Mouse (Mus musculus): ENCODE results near the gene Acsm2. TPM values are rescaled to one million over a fixed set of nuclear protein-coding genes. Genes with fewer than 3 reads are reported as not detected.
"Not testable (repeated sequence)": the region's sequence is repeated elsewhere in the genome, so short reads cannot be mapped to it uniquely, and the experiment has no call there.

Acsm2 gene
- polyA plus RNA-seq, 1 experiment from 2014 or later, result not detected

DNA sequence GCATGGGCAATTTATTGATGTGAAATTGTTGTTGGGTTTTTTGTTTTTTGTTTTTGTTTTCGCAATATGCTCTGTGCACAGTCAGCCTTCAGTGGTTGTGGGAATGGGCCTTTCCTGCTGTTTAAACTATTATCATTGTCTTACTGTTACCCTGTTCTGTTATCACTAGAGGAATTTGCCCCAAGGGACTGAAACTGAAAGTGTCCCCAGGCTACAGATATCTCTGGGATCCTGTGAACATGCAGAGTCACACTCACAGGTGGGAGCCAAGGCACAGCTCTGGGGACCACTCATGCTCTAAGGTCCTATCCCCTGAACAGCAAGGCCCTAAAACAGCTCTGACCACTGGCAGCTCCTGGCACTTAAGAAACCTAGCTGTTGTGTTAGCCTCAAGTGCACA lies 27.0 kb upstream of the Acsm2 start:
- Histone ChIP-seq H3K9me3 (replicated peaks) (no peaks in the 10 kb centered on the region), H3K27ac (no peak overlapping the region), H3K36me3 (no peaks in the 10 kb centered on the region), H3K4me1 (replicated peaks) (0 out of 2 replicates have a peak, but pooled peaks cover 2% of the 10 kb centered on the region), H3K9ac (no peak overlapping the region), H3K4me3 (replicated peaks) (no peak overlapping the region), H3K27me3 (no peaks in the 10 kb centered on the region), H3K4me2 (no peak overlapping the region)
- DNase-seq, result no peak
- WGBS (ENCODE audit: insufficient replicate concordance), result 86% methylated on average over 1 of the region's 1 CpGs
- no peak for ATAC-seq (ENCODE audit: low read depth)

DNA sequence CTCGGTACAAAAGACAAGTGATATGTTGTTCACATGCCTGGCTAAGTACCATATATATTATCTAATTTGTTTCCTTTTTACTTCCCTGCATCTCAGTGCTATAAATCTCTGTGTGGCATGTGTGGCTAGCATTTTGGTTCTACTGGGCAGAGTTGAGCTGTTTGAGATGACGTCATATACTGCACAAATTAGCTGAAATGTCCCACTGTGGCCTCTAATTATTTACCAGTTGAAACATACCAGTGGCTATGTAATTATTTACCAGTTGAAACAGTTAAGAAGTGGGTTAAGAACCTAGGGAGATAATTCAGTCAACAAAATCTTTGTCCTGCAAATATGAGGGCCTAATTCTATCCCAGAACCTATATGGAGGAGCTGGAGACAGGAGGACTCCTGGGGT lies 26.6 kb upstream of the Acsm2 start:
- H3K27ac ChIP-seq, result no peak overlapping the region
- H3K27me3 ChIP-seq, result no peaks in the 10 kb centered on the region
- H3K9ac ChIP-seq, result no peak overlapping the region
- H3K36me3 ChIP-seq, result no peaks in the 10 kb centered on the region
- ATAC-seq (ENCODE audit: low read depth) (no peak), DNase-seq (no peak)
- H3K4me2 ChIP-seq, result no peak overlapping the region
- no peaks in the 10 kb centered on the region for H3K9me3 ChIP-seq (replicated peaks)
- 0 out of 2 replicates have a peak, but pooled peaks cover 2% of the 10 kb centered on the region for H3K4me1 ChIP-seq (replicated peaks)
- no peak overlapping the region for H3K4me3 ChIP-seq (replicated peaks)
- 62% methylated on average over 2 of the region's 2 CpGs for WGBS (ENCODE audit: insufficient replicate concordance)

DNA sequence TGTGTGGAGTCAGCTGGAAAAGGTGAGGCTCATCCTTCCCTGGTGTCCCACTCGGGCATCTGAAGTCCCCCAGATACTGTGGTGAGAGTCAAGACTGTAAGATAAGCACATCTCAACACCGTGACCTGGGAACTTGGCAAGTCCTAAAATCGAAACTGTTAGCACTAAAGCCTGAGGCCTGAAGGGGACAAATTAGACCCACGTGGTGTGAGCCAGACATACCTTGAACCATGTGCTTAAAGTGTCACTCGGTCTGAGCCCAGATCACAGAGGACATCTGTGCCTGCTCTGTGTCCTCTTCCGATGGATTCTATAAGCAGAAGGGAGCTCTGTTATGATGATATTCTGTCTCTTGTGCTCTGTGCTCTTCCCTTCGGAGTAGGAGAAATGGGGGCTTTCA lies 25.5 kb upstream of the Acsm2 start:
- no peak overlapping the region for H3K9ac ChIP-seq
- H3K27ac ChIP-seq, result no peak overlapping the region
- H3K4me1 ChIP-seq (replicated peaks), result 0 out of 2 replicates have a peak, but pooled peaks cover 2% of the 10 kb centered on the region
- ATAC-seq (ENCODE audit: low read depth), result no peak
- no peaks in the 10 kb centered on the region for H3K9me3 ChIP-seq (replicated peaks)
- no peak overlapping the region for H3K4me3 ChIP-seq (replicated peaks)
- no peak for DNase-seq
- H3K27me3 ChIP-seq, result no peaks in the 10 kb centered on the region
- no peak overlapping the region for H3K4me2 ChIP-seq
- no peaks in the 10 kb centered on the region for H3K36me3 ChIP-seq
- WGBS (ENCODE audit: insufficient replicate concordance), result 53% methylated on average over 7 of the region's 7 CpGs

DNA sequence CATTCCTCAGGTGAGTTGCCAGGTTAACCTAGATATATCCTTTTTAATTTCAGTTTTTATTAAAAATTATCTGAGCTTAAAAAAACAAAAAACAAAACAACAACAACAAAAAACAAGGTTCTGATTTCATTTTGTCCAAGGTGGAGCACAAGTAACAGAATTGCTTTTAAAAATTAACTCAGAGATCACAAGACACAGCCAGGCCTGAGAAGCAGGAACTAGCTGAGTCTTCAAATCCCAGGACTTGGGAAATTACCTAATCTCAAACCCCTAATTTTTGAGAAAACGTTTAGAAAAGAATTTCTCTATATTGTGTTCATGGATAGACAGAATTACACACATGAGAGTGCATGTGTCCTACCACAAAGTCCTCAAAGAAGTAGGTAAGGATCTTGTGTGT lies 21.2 kb upstream of the Acsm2 start:
- Histone ChIP-seq H3K4me3 (replicated peaks) (no peak overlapping the region), H3K27me3 (no peaks in the 10 kb centered on the region), H3K9me3 (replicated peaks) (no peaks in the 10 kb centered on the region), H3K4me1 (replicated peaks) (no peaks in the 10 kb centered on the region), H3K27ac (no peak overlapping the region), H3K4me2 (no peak overlapping the region), H3K9ac (no peak overlapping the region), H3K36me3 (no peaks in the 10 kb centered on the region)
- 30% methylated on average over 1 of the region's 1 CpGs for WGBS (ENCODE audit: insufficient replicate concordance)
- ATAC-seq (ENCODE audit: low read depth) (no peak), DNase-seq (no peak)

DNA sequence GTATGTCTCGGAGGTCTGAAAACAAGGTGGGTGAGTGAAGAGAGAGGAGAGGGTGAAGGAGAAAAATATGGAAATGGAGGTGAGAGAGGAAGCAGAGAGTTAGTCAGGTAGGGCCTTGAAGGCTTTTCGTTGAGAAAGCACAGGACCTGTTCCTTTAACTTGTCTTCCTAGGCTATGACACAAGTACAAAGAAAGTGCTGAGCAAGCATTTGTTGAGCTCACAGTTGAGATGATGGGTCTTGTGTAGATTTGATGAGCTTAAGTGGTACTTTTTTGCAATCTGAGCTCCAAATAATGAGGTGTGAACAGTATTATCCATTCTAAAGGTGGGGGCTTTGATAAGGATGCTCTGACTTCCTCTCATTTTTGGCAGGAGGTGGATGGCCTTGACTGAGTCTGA lies 19.8 kb upstream of the Acsm2 start:
- ATAC-seq (ENCODE audit: low read depth) (no peak), DNase-seq (no peak)
- no peak overlapping the region for H3K9ac ChIP-seq
- H3K4me3 ChIP-seq (replicated peaks), result no peak overlapping the region
- H3K9me3 ChIP-seq (replicated peaks), result no peaks in the 10 kb centered on the region
- 52% methylated on average over 2 of the region's 2 CpGs for WGBS (ENCODE audit: insufficient replicate concordance)
- H3K4me2 ChIP-seq, result no peak overlapping the region
- H3K27ac ChIP-seq, result no peak overlapping the region
- H3K36me3 ChIP-seq, result no peaks in the 10 kb centered on the region
- no peaks in the 10 kb centered on the region for H3K27me3 ChIP-seq
- H3K4me1 ChIP-seq (replicated peaks), result no peaks in the 10 kb centered on the region

DNA sequence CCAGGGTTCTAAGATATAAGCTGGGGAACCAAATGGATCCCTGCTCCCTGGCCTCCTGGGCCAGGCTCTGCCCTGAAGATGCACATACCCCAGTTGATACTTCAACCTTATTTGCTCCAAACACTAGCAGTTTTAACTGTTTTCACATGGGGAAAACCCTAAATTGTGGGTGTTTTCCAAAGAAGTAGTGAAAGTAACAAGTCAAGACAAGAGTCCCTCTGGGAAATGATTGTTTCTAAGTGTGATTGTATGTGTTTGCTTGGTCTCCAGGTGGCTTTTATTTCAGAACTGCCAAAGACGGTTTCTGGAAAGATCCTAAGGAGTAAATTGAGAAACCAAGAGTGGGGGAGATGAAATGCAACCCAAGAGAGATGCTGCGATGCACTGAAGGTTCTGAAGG lies 11.7 kb upstream of the Acsm2 start:
- Histone ChIP-seq H3K4me2 (no peak overlapping the region), H3K9ac (no peak overlapping the region), H3K4me1 (replicated peaks) (no peaks in the 10 kb centered on the region), H3K36me3 (no peaks in the 10 kb centered on the region), H3K27ac (no peak overlapping the region), H3K9me3 (replicated peaks) (no peaks in the 10 kb centered on the region), H3K4me3 (replicated peaks) (no peak overlapping the region), H3K27me3 (no peaks in the 10 kb centered on the region)
- ATAC-seq (ENCODE audit: low read depth), result no peak
- DNase-seq, result no peak
- 53% methylated on average over 2 of the region's 2 CpGs for WGBS (ENCODE audit: insufficient replicate concordance)

DNA sequence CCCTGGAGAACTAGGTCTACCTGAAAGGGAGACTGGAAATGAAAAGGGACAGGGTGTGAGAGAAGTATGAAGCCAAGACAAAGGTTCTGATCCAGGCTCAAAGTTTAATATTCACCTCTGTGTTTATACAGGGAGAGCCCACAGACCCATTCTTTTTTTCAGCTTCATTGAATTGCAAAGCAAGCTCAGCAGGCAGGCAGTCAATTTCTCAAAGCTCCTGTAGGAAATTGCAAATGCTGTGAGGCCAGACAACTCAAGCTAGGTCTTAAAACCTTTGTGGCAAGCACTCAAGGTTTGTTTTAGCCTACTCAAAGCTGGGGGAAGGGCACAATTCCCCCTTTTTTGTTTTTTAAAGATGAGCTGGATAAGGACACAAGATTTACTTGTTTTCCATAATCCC lies 8.6 kb upstream of the Acsm2 start:
- Histone ChIP-seq H3K36me3 (no peaks in the 10 kb centered on the region), H3K27ac (no peak overlapping the region), H3K9ac (no peak overlapping the region), H3K4me1 (replicated peaks) (no peaks in the 10 kb centered on the region), H3K4me2 (no peak overlapping the region), H3K9me3 (replicated peaks) (no peaks in the 10 kb centered on the region), H3K27me3 (no peaks in the 10 kb centered on the region), H3K4me3 (replicated peaks) (no peak overlapping the region)
- DNase-seq, result no peak
- no peak for ATAC-seq (ENCODE audit: low read depth)

DNA sequence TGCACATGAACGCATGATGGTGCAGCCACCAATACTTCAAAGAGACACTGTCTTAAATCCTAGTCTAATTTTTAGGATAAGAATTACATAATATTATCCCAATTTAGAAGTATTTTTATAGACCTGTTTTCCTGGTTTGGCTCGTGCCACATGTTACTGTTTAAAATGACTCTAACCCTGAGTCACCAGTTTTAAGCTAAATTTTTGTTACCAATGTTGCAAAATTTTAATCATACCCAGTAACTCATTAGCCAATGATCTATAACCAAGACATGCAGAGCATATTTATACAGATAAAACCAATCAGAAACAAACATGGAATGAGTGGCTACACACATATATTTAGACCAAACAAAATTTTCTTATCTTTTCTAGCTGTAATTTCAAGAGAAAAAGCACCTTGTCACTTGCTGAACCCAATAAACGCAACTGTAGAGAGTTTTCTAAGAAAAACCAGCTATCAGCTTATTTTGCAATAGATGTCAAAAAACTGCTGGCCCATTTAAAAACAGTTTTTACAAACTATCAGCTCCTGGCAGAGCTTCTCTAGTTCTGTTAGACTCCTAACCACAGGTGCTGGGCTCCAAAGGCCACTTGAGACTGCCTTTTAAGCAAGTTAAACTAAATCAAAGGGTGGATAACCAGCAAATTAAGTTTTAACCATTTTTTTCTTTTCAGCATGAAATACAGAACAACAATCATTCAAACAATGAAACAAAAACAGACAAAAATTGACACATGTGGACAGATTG lies 3.5 kb upstream of the Acsm2 start:
- Histone ChIP-seq H3K36me3 (no peaks in the 10 kb centered on the region), H3K9me3 (replicated peaks) (no peaks in the 10 kb centered on the region), H3K4me1 (replicated peaks) (no peaks in the 10 kb centered on the region), H3K9ac (no peak overlapping the region), H3K4me2 (no peak overlapping the region), H3K4me3 (replicated peaks) (no peak overlapping the region), H3K27ac (no peak overlapping the region), H3K27me3 (no peaks in the 10 kb centered on the region)
- ATAC-seq (ENCODE audit: low read depth) (no peak), DNase-seq (no peak)
- WGBS (ENCODE audit: insufficient replicate concordance), result 61% methylated on average over 3 of the region's 3 CpGs

DNA sequence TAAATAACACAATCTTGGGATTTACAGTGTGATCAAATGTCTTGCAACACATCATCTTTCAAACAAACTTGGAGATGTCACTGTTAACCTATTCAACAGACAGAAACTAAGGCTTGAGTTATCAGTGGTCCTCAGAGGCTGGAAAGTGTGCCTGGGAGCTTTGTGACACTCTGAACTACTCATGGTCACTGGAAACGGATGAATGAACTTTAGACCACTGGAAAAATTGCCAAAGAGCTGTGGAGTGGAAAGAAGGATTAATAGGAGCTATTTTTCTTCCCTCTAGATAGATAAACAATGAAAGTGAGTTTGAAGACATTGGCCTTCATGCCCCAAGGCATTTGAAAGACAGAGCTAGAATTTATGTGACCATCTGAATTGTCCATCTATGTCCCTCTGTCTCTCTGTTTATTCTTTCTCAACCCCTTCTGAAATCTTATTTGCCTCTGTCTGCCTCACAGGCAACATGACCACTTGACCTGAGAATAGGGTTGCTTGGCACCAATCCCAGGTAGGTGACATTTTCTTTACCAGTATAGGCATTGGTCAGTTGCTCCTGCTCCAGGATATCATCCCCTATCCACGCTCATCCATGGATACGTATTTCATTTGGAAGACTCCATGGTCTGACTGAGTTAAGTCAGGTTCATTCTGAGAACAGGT lies 5.8 kb downstream of the Acsm2 start:
- Histone ChIP-seq H3K4me2 (no peak overlapping the region), H3K9ac (no peak overlapping the region), H3K27me3 (no peaks in the 10 kb centered on the region), H3K4me3 (replicated peaks) (no peak overlapping the region), H3K27ac (no peak overlapping the region), H3K36me3 (no peaks in the 10 kb centered on the region), H3K4me1 (replicated peaks) (no peaks in the 10 kb centered on the region), H3K9me3 (replicated peaks) (no peaks in the 10 kb centered on the region)
- no peak for ATAC-seq (ENCODE audit: low read depth)
- 51% methylated on average over 3 of the region's 3 CpGs for WGBS (ENCODE audit: insufficient replicate concordance)
- DNase-seq, result no peak

DNA sequence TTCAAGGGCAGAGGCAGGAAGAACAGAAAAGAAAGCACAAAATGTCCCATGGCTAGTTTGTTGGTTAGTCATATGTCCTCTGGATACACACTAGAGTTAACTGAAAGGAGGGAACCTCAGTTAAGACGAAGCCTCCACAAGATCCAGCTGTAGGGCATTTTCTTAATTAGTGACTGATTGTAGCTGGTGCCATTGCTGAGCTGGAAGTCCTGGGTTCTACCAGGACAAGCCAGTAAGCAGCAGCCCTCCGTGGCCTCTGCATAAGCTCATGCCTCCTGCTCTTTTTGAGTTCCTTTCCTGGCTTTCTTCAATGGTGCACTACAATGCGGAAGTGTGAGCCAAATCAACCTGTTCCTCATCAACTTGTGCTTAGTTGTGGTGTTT lies 6.3 kb downstream of the Acsm2 start:
- Histone ChIP-seq H3K27ac (no peak overlapping the region), H3K9me3 (replicated peaks) (no peaks in the 10 kb centered on the region), H3K4me3 (replicated peaks) (no peak overlapping the region), H3K4me1 (replicated peaks) (no peaks in the 10 kb centered on the region), H3K4me2 (no peak overlapping the region), H3K9ac (no peak overlapping the region), H3K27me3 (no peaks in the 10 kb centered on the region), H3K36me3 (no peaks in the 10 kb centered on the region)
- DNase-seq (no peak), ATAC-seq (ENCODE audit: low read depth) (no peak)
- WGBS (ENCODE audit: insufficient replicate concordance), result 56% methylated on average over 3 of the region's 3 CpGs

DNA sequence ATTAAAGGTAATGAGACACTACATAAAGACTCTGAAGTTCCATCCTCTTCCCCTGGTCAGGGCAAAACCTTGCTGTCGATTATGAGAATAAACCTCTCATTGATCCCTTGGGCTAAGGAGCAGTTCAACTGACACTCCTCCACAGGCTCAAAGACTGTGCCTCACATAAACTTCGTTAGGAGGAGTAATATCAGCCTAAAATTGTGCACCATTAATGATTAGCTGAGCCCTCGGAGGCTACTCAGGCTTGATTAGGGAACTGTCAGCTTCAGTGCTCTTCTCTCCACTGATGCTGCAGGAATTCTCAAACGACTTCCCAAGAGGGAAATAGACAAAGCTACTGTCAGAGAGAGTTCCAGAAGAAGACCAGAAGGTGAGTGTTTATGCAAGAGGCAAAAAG lies 7.3 kb downstream of the Acsm2 start:
- Histone ChIP-seq H3K27ac (no peak overlapping the region), H3K4me2 (no peak overlapping the region), H3K27me3 (no peaks in the 10 kb centered on the region), H3K4me3 (replicated peaks) (no peak overlapping the region), H3K9me3 (replicated peaks) (no peaks in the 10 kb centered on the region), H3K9ac (no peak overlapping the region), H3K4me1 (replicated peaks) (no peaks in the 10 kb centered on the region), H3K36me3 (no peaks in the 10 kb centered on the region)
- DNase-seq (no peak), ATAC-seq (ENCODE audit: low read depth) (no peak)
- WGBS (ENCODE audit: insufficient replicate concordance), result 36% methylated on average over 4 of the region's 4 CpGs

DNA sequence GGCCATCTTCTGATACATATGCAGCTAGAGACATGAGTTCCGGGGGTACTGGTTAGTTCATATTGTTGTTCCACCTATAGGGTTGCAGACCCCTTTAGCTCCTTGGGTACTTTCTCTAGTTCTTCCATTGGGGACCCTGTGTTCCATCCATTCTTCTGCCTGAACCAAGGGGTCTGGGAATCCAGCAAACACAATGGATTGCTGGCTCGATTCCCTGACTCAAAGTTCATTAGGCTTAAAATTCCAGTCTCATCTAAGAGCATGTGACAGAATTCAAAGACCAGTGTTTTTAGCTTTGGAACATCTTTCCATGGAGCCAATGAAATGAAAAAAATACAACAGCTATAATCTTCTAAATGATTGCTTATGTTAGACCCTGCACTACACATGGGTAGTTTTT lies 8.3 kb downstream of the Acsm2 start:
- ATAC-seq (ENCODE audit: low read depth); H3K27ac ChIP-seq; H3K9me3 ChIP-seq (replicated peaks); H3K36me3 ChIP-seq; H3K9ac ChIP-seq; H3K4me3 ChIP-seq (replicated peaks); H3K4me2 ChIP-seq; H3K4me1 ChIP-seq (replicated peaks); H3K27me3 ChIP-seq; DNase-seq: not testable (repeated sequence)
- 74% methylated on average over 2 of the region's 2 CpGs for WGBS (ENCODE audit: insufficient replicate concordance)
